Mouse (Mus musculus) C2C12 (cell line): ENCODE data around the gene Prrx1.

Experiments used
- CEBPB ChIP-seq: IDR thresholded peaks from one replicate; pipeline ENCODE4 v1.6.1; 2011; ENCODE audit warnings: low read depth, mild to moderate bottlenecking, control low read depth, moderate library complexity
- CTCF ChIP-seq: IDR thresholded peaks from one replicate; pipeline ENCODE4 v1.5.1; 2011; ENCODE audit not compliant: control insufficient read depth, insufficient read depth, insufficient read length
- MAX ChIP-seq: IDR thresholded peaks from one replicate; pipeline ENCODE4 v1.6.1; 2011; ENCODE audit warnings: mild to moderate bottlenecking, control low read depth
- USF1 ChIP-seq: IDR thresholded peaks from one replicate; pipeline ENCODE4 v1.6.1; 2011; ENCODE audit warnings: low read depth, mild to moderate bottlenecking, control low read depth, moderate library complexity

GRCm38 (mm10) chr1:163327279-163327678, 13.8 kb upstream of the Prrx1 start:
- TF ChIP-seq CTCF (no peak), CEBPB (no peak), MAX (no peak), USF1 (no peak)
